Mouse (Mus musculus) midbrain, embryonic 13.5 days (tissue): Measurements from ENCODE around the gene Magel2. TPM values are rescaled to one million over a fixed set of nuclear protein-coding genes. Genes with fewer than 3 reads are reported as not detected.

Source experiments
- ATAC-seq: fragments of 200-750 bp; cut with Nextera tagmentation; 2 replicates; pipeline ENCODE4 v1.8.0; 2017; ENCODE audit warnings: mild to moderate bottlenecking, moderate TSS enrichment, moderate library complexity
- H3K27ac ChIP-seq: fragments of 300-500 bp; sonication (generic); 2 replicates; pipeline ENCODE4 v1.5.1; 2015; ENCODE audit warnings: inconsistent platforms, mild to moderate bottlenecking, moderate library complexity
- H3K27me3 ChIP-seq: fragments of 300-500 bp; sonication (generic); 2 replicates; pipeline ENCODE4 v1.6.1; 2015; ENCODE audit warnings: mild to moderate bottlenecking, inconsistent platforms
- H3K36me3 ChIP-seq: fragments of 300-500 bp; sonication (generic); 2 replicates; pipeline ENCODE4 v1.6.1; 2015; ENCODE audit warnings: mild to moderate bottlenecking, inconsistent platforms
- H3K4me1 ChIP-seq: fragments of 300-500 bp; sonication (generic); replicated peaks from 2 replicates; pipeline ENCODE4 v1.6.1; 2015; ENCODE audit warnings: inconsistent platforms
- H3K4me2 ChIP-seq: fragments of 300-500 bp; sonication (generic); replicated peaks from 2 replicates; pipeline ENCODE4 v1.6.1; 2015; ENCODE audit warnings: moderate library complexity, mild to moderate bottlenecking, inconsistent platforms
- H3K4me3 ChIP-seq: fragments of 300-500 bp; sonication (generic); replicated peaks from 2 replicates; pipeline ENCODE4 v1.5.1; 2015; ENCODE audit warnings: mild to moderate bottlenecking, inconsistent platforms
- H3K9ac ChIP-seq: fragments of 300-500 bp; sonication (generic); replicated peaks from 2 replicates; pipeline ENCODE4 v1.6.1; 2015; ENCODE audit warnings: mild to moderate bottlenecking, inconsistent platforms
- H3K9me3 ChIP-seq: fragments of 300-500 bp; sonication (generic); 2 replicates; pipeline ENCODE4 v1.6.1; 2016; ENCODE audit warnings: mild to moderate bottlenecking, inconsistent platforms
- WGBS: fragments of 180-500 bp; shearing (Covaris S2); methylation state at CpG from one replicate; pipeline ENCODE4 v1.1.7; 2015; 5-methylcytosine and 5-hydroxymethylcytosine counted together
- polyA plus RNA-seq: library from polyadenylated mRNA; unstranded; fragments of >200 nt; fragmentation: Nextera tagmentation; extraction: Ambion mirVana; gene quantifications from 2 replicates; pipeline ENCODE4 v1.2.1, GENCODE M21; 2015

Magel2 gene
- polyA plus RNA-seq, 1 experiment from 2014 or later: 26.8 TPM

DNA sequence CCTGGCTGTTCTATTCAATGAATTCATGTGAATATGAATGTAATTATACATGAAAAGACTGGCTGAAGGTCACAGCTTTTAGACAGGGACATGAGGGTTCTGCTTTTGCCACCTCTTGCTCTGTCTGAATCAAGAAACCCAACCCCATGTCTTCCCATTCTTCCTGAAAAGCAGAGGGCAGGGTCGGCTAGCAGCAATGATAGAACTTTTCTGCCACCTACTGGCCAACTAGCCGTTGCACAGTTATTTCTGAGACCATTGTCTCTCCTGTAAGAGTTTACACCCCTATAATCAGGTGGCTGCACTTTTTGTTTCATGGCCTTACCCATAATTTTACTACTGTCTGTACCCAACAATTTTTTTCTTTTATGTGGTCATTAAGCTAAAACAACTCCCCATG lies 5.6 kb downstream of the Magel2 start:
- Histone ChIP-seq H3K9ac (no peak overlapping the region), H3K4me3 (no peak overlapping the region), H3K36me3 (peaks cover 13% of the 10 kb centered on the region; the same call in 1 of the 2 replicates), H3K4me1 (peaks cover 23% of the 10 kb centered on the region), H3K27ac (no peak overlapping the region), H3K27me3 (no peaks in the 10 kb centered on the region), H3K4me2 (no peak overlapping the region), H3K9me3 (peaks cover 3% of the 10 kb centered on the region; the same call in 1 of the 2 replicates)
- peak; percentile 25; the same call in 1 of the 2 replicates for ATAC-seq
- 8% methylated on average over 2 of the region's 2 CpGs for WGBS

DNA sequence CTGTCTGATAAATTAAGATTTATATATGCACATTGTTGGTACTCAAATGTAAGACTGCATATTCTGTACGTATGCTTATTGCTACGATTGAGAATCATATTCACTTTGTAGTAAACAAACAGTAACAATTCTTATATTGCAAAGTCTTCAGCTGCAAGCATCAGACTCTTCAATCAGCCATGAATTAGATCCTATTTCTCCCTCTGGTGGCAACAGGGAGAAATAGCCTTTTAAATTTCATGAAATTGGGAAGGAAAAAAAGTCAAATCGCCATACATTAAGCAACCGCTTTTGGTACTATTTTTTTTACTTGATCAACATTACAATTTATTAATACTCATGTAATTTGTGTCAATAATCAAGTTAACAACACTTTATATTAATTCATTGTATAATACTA lies 11.5 kb downstream of the Magel2 start:
- H3K9ac ChIP-seq: no peak overlapping the region
- no peak overlapping the region for H3K4me3 ChIP-seq
- 0 out of 2 replicates have a peak, but pooled peaks cover 6% of the 10 kb centered on the region for H3K4me1 ChIP-seq
- H3K27me3 ChIP-seq: no peaks in the 10 kb centered on the region
- H3K4me2 ChIP-seq: no peak overlapping the region
- no peak overlapping the region for H3K27ac ChIP-seq
- H3K9me3 ChIP-seq: peaks cover 3% of the 10 kb centered on the region; the same call in 1 of the 2 replicates
- no peak for ATAC-seq
- 42% methylated on average over 4 of the region's 4 CpGs for WGBS
- no peaks in the 10 kb centered on the region for H3K36me3 ChIP-seq

DNA sequence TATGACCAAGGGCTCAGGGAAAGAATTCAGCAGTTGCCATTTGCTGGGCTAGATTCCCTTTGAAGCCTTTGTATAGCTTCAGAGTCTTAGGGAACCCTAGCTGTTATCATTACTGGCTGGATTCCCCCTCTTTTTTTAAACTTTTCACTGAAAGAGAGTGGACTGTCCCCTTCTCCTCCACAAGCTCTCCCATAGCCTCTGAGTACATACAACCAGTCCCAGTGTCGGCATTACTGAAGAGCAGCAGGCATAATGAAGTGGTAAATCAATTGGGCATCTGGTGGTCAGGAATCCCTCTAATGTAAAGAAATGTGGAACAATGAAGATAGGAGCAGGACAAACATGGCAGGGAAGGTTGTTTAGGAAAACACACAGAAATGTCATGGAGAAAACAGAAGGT lies 15.4 kb downstream of the Magel2 start:
- H3K9me3 ChIP-seq: no peaks in the 10 kb centered on the region
- ATAC-seq: no peak
- H3K4me1 ChIP-seq: 0 out of 2 replicates have a peak, but pooled peaks cover 6% of the 10 kb centered on the region
- H3K27ac ChIP-seq: no peak overlapping the region
- H3K4me3 ChIP-seq: no peak overlapping the region
- WGBS: 33% methylated on average over 1 of the region's 1 CpGs
- no peaks in the 10 kb centered on the region for H3K27me3 ChIP-seq
- H3K9ac ChIP-seq: no peak overlapping the region
- H3K4me2 ChIP-seq: no peak overlapping the region
- H3K36me3 ChIP-seq: no peaks in the 10 kb centered on the region

GRCm38 (mm10) chr7:62406573-62407050 lies 29.8 kb downstream of the Magel2 start:
- WGBS: 39% methylated on average over 19 of the region's 19 CpGs
- ATAC-seq: peak; percentile 76
- peak overlapping the region; percentile 55 for H3K4me2 ChIP-seq
- H3K4me1 ChIP-seq: peaks cover 8% of the 10 kb centered on the region
- no peaks in the 10 kb centered on the region for H3K36me3 ChIP-seq
- H3K9ac ChIP-seq: peak overlapping the region; percentile 57
- H3K9me3 ChIP-seq: peaks cover 4% of the 10 kb centered on the region; the same call in 1 of the 2 replicates
- no peaks in the 10 kb centered on the region for H3K27me3 ChIP-seq
- H3K27ac ChIP-seq: no peak overlapping the region
- H3K4me3 ChIP-seq: peak overlapping the region; percentile 39

DNA sequence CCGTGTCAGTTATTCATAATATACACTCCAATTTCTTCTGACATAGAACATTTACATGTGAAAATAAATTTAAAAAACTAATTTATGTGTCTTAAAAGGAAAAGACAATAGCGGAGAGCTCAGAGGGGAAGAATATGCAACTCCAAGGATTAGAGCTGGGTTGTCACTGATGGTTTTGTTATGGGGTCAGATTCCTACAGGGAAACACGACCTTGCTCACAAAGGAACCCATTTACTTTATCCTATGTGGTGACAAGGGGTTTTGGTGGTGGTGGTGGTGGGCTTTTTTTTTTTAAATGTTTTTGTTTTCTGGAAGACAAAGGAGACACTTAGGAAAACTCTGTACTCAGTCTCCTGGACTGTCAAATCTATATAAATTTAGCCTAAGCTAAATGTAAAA lies 31.0 kb downstream of the Magel2 start:
- Histone ChIP-seq H3K4me2 (0 out of 2 replicates have a peak overlapping the region, but pooled peaks have one; percentile 5), H3K4me3 (no peak overlapping the region), H3K9ac (no peak overlapping the region), H3K27ac (no peak overlapping the region), H3K9me3 (peaks cover 4% of the 10 kb centered on the region; the same call in 1 of the 2 replicates), H3K4me1 (peaks cover 8% of the 10 kb centered on the region), H3K36me3 (no peaks in the 10 kb centered on the region), H3K27me3 (no peaks in the 10 kb centered on the region)
- 31% methylated on average over 3 of the region's 3 CpGs for WGBS
- no peak for ATAC-seq

GRCm38 (mm10) chr7:62415222-62415621 lies 38.4 kb downstream of the Magel2 start:
- 0 out of 2 replicates have a peak overlapping the region, but pooled peaks have one; percentile 20 for H3K4me2 ChIP-seq
- no peak overlapping the region for H3K4me3 ChIP-seq
- no peak overlapping the region for H3K9ac ChIP-seq
- 44% methylated on average over 1 of the region's 1 CpGs for WGBS
- no peaks in the 10 kb centered on the region for H3K36me3 ChIP-seq
- ATAC-seq: no peak
- H3K4me1 ChIP-seq: 0 out of 2 replicates have a peak, but pooled peaks cover 3% of the 10 kb centered on the region
- H3K27ac ChIP-seq: peak overlapping the region; percentile 78
- no peaks in the 10 kb centered on the region for H3K27me3 ChIP-seq
- peaks cover 12% of the 10 kb centered on the region; the same call in 1 of the 2 replicates for H3K9me3 ChIP-seq

GRCm38 (mm10) chr7:62416173-62416572 lies 39.4 kb downstream of the Magel2 start:
- H3K9ac ChIP-seq: peak overlapping the region; percentile 44
- peak; percentile 54 for ATAC-seq
- H3K27me3 ChIP-seq: no peaks in the 10 kb centered on the region
- peaks cover 12% of the 10 kb centered on the region; the same call in 1 of the 2 replicates for H3K9me3 ChIP-seq
- no peaks in the 10 kb centered on the region for H3K36me3 ChIP-seq
- H3K27ac ChIP-seq: peak overlapping the region; percentile 65
- peak overlapping the region; percentile 39 for H3K4me2 ChIP-seq
- peak overlapping the region; percentile 25 for H3K4me3 ChIP-seq
- H3K4me1 ChIP-seq: 0 out of 2 replicates have a peak, but pooled peaks cover 3% of the 10 kb centered on the region

DNA sequence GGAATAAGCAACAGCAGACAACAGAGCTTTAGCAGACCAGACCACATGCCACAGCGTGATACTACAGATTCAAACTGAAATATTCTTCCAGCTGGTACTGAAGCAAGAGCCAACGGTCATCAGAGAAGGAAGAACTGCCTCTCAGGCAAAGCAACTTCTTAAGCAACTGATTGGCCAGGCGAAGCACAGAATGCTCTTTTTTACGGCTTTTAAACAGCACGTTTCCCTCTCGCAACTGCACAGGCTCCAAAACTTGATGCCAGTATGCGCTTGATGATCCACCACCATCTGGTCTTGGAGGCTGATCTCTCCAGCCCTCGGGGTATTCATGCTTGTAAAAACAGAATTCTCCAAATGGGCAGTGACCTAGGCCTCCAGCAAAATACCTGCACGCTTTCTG lies 41.5 kb downstream of the Magel2 start:
- Histone ChIP-seq H3K4me3 (peak overlapping the region; percentile 76), H3K9me3 (peaks cover 12% of the 10 kb centered on the region; the same call in 1 of the 2 replicates), H3K27ac (peak overlapping the region; percentile 97), H3K4me2 (peak overlapping the region; percentile 73), H3K36me3 (no peaks in the 10 kb centered on the region), H3K27me3 (no peaks in the 10 kb centered on the region), H3K4me1 (peaks cover 6% of the 10 kb centered on the region), H3K9ac (peak overlapping the region; percentile 92)
- ATAC-seq: no peak
- 39% methylated on average over 9 of the region's 9 CpGs for WGBS

DNA sequence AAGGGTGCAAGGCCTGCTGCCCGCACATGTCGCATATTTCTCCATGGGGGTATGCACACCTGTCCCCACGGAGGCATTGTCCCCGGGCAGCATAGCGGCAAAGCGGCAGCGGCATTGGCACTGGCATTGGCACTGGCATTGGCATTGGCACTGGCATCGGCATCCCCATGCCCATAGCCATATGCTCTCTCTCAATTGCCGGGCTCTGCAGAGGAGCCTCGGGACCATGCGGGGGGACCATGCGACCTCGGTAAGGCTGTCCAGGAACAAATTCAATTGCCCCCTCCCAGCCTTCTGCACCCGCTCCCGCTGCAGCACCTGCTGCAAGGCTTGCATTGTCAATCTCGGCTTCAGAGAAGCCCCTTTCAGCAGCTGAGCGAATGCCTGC lies 42.3 kb downstream of the Magel2 start:
- H3K27ac ChIP-seq: peak overlapping the region; percentile 97
- H3K4me1 ChIP-seq: peaks cover 6% of the 10 kb centered on the region
- H3K9me3 ChIP-seq: peaks cover 12% of the 10 kb centered on the region; the same call in 1 of the 2 replicates
- H3K36me3 ChIP-seq: no peaks in the 10 kb centered on the region
- H3K4me3 ChIP-seq: peak overlapping the region; percentile 76
- H3K4me2 ChIP-seq: peak overlapping the region; percentile 73
- no peak; the same call in 1 of the 2 replicates for ATAC-seq
- 53% methylated on average over 17 of the region's 17 CpGs for WGBS
- H3K9ac ChIP-seq: peak overlapping the region; percentile 92
- H3K27me3 ChIP-seq: no peaks in the 10 kb centered on the region

DNA sequence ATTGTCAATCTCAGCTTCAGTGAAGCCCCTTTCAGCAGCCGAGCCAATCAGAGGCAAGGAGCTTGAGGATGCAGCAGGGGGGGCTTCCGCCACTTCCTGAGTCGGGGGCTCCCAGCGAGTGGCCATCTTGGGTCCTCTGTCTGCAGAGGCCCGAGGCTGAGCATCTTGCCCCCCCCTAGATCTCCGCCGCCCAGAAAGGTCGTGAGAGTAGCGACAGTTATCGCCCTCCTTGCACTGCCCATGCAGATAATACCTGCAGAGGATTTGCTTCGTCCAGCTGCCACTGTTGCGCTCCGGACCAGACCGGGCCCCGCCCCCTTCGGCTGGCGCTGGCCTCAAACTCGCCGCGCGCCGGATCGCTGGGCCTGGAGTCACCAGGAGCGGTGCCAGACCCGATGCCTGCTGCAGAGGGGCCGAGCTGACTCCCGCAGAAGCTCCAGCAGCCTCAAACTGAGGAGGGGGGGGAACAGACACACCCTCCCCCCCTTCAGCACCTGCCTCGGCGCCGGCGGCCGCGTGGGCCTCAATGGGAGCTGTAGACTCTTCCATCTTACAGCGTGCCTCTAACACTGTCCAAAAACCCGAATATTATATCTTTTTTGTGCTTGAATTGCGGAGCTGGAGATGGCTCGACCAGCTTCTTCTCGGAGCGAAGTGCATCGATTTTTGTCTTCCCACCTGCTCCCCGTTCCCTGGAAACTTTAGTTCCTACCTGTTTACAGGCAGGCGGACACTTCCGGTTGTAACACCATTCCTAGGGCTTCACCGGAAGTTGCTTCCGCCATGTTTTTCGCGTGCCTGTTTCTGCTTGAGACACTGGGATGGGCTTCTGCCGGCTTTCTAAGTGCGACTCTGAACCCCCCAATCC lies 42.9 kb downstream of the Magel2 start, which contains the start of gene Mkrn3:
Gene Mkrn3 (minus strand): TSS at position 647 of the 868 bp plus-strand sequence.
- Histone ChIP-seq H3K4me3 (peak within 1 kb of the TSS; percentile 76), H3K4me2 (peak within 1 kb of the TSS; percentile 73), H3K27ac (peak within 1 kb of the TSS; percentile 97), H3K9ac (peak within 1 kb of the TSS; percentile 92), H3K4me1 (peaks cover 6% of the 10 kb centered on the region), H3K9me3 (peaks cover 12% of the 10 kb centered on the region; the same call in 1 of the 2 replicates), H3K36me3 (no peaks in the 10 kb centered on the region), H3K27me3 (no peaks in the 10 kb centered on the region)
- WGBS: 28% methylated on average over 49 of the region's 49 CpGs
- peak; percentile 91 for ATAC-seq

DNA sequence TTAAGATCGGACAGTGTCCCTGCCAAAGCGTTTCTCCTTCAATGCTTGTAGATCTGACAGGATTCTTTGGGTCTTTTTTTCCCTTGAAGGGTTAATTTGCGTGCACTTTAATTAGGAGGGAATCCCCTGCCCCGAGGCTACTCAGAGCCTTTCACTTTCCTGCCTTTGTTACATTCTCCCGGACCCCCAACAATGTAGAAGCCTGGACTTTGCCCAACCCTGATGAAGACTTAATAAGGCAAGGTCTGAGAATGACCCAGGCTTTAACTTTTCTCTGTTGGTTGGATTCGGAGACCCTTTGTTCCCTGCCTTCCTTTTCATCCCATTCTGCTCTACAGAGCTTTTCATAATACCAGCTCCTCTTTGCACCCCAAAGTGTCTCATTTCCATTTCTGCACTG lies 43.8 kb downstream of the Magel2 start:
- peak; percentile 46 for ATAC-seq
- 35% methylated on average over 6 of the region's 6 CpGs for WGBS

DNA sequence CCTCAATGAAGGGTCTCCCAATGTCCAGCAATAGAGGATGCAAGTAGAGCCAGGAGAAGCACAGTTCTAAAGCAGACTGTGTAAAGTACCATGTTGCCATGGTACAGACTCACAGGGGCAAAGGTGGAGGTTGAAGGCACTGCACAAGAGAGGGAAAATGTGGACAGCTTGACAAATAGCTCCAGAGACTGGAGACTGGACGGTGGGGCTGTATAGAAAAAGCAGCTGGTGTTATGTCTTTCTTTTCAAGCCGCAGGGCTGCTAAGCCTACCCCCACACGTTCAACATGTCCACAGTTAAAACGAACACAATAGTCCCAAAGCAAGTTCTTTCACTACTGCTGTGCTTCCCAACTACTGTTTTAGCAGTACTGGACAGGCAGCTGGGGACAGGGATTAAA lies 46.4 kb downstream of the Magel2 start:
- H3K27me3 ChIP-seq: no peaks in the 10 kb centered on the region
- ATAC-seq: peak; percentile 26
- H3K4me2 ChIP-seq: peak overlapping the region; percentile 40
- peak overlapping the region; percentile 31 for H3K4me3 ChIP-seq
- H3K9ac ChIP-seq: peak overlapping the region; percentile 41
- peaks cover 3% of the 10 kb centered on the region for H3K4me1 ChIP-seq
- no peaks in the 10 kb centered on the region for H3K36me3 ChIP-seq
- peak overlapping the region; percentile 80 for H3K27ac ChIP-seq
- H3K9me3 ChIP-seq: peaks cover 12% of the 10 kb centered on the region; the same call in 1 of the 2 replicates
- 30% methylated on average over 4 of the region's 4 CpGs for WGBS

More for the DNA sequence above, 43.8 kb downstream of the Magel2 start:
- Histone ChIP-seq H3K36me3 (no peaks in the 10 kb centered on the region), H3K4me3 (peak overlapping the region; percentile 76), H3K9ac (peak overlapping the region; percentile 57), H3K27me3 (no peaks in the 10 kb centered on the region), H3K4me1 (peaks cover 3% of the 10 kb centered on the region), H3K9me3 (peaks cover 12% of the 10 kb centered on the region; the same call in 1 of the 2 replicates), H3K4me2 (peak overlapping the region; percentile 42), H3K27ac (peak overlapping the region; percentile 97)
